Mouse (Mus musculus) c-Kit-negative CD71-positive TER-119-positive erythroid progenitor cells, embryonic 14.5 days (primary cell): ENCODE measurements at regions not wholly inside any gene's neighbourhood (a gene's known extent, or its start where the extent isn't known, plus 50 kb on each side); places are given as distances from the start of the nearest gene placed in this dataset.

ENCODE experiments used
- DNase-seq: peaks from one replicate; pipeline ENCODE4 v3.0.0-alpha.2; 2013; ENCODE audit warnings: low read depth, low spot score

DNA sequence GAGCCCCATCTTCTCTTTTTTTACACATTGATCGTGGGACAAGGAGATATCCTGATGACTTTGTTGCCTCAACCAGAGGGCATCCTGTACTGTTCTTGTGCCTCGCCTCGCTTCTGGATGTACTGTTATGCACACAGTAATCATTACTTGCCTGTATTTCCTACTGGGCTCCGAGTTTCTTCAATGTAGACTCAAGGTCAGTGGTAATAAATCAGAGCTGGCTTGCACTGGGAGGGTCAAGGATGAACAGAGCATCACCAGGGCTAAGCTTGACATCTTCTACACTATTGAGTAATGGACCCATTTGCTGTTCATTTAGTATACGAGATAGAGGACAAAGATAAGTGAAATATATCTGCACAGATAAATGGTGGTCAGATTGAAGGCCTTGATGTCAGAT is 295.1 kb upstream of the Igfbp3 start:
- no peak for DNase-seq

DNA sequence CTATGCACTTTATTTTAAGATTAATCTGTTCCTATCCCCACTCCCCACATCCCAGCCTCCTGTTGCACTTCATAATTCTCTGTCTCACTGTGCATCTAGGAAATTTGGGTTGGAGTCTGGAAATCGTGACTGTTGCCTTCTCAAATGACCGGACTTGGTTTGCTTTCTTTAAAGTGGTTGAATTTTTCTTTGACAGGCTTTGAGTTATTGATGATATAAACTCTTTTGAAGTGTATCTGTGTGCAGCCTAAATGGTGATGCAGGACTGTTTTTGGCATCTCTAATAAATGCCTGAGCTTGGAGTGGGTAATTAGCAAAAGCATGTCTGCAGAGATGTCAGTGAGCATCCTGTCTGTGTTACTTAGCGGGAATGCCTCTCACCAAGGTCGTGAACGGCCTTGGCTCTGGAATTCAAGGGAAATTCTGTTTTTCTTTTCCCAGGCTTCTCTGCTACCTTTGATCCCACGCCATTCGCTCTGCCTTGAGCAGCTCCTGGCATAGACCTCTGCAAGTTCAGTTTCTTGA is 292.8 kb upstream of the Igfbp3 start:
- DNase-seq = no peak

- DNase-seq = no peak
Measured at GRCm38 (mm10) chr11:7504651-7505321, 291.1 kb upstream of the Igfbp3 start.

- DNase-seq = no peak
Measured at GRCm38 (mm10) chr11:7502679-7503078, 289.0 kb upstream of the Igfbp3 start.

DNA sequence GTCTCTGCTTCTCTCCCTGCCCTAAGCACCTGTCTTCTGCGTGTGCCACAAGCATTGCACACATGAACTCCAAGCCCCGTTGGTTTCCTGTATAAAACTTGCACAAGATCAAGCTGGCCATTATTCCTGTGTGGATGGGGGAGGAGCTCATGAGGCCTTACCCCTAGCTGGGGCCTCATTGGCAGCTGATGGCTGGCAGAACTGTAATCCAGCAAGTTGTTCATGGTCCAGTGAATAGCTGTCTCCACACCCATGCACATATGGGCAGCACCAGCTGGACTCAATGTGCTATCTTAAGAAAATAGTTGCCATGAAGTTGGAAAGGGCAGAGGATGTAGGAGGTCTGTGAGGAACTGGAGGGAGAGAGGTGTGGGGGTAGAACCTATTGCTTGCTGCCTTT is 288.3 kb upstream of the Igfbp3 start:
- no peak for DNase-seq

GRCm38 (mm10) chr11:7497803-7498202 is 284.1 kb upstream of the Igfbp3 start:
- no peak for DNase-seq

- no peak for DNase-seq
Measured at GRCm38 (mm10) chr11:7473832-7474545, 260.3 kb upstream of the Igfbp3 start.

DNA sequence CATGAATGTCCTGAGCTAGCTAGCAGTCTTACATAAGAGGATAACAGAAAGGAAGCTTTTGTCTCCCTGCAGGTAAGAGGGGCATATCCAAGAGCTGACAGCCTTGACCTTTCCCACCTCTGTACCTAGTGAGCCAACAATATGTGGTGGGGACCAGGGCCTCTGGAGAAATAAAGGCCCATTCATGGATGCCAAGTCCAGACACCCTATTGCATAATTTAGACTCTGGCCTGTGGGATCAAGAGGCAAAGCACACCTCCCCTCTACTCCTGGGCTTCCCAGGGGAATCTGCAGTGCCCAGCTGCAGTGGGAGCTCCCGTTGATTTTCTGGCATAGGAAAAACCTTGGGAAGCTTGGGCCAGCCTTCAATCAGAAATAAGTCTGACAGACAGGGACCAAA is 251.8 kb upstream of the Igfbp3 start:
- DNase-seq = no peak

DNA sequence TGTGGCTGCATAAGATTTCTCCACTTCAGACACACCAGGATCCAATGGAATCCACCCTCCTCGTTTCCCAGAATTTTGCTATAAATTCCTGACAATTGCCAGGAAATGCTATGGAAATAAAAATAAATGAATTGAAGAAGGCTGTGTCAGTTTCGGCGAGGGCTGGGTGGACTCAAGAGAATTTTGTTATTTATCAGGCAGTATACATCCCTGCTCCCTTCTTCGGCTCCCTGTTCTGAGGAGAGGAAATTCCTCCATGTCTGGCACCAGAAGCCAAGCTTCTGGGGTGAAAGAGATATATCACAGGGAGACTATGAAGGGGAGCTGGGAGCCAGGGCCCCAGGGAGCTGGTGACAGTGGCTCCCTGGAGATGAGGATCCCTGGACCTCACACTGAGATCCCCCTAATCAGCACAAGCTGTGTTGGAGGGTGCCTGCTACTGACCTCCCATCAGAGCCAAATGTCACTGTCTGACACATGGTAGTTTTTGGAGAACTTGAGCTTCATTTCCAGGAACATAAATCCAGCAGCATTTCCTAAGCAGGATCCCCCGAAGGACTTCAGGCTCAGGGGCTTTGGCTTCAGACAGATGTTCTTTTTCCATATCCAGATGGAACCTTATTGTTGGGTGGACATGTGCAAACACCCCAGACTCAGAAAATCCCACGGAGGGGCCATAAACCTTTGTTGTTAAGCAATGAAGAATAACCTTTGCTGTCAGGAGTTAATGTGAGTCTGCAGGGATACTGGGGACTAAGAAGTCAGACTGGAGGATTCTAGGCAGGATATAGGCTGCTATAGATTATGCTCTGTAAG is 248.4 kb upstream of the Igfbp3 start:
- DNase-seq = no peak

GRCm38 (mm10) chr11:7451756-7452155 is 238.0 kb upstream of the Igfbp3 start:
- no peak for DNase-seq

DNA sequence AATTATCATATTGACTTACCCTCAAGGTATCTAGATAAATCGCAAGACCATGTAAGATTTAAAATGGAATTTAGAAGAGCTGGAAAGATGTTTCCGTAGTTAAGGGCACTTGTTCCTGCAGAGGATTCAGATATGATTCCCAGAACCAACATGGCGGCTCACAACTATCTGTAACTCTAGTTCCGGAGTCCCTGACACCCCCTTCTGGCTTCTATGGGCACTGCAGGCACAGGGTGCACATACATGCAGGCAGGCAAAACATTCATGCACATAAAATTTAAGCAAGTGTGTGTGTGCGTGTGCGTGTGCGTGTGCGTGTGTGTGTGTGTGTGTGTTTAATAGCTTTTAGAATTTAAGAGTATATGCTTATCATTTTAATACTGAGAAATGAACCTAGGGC is 230.8 kb upstream of the Igfbp3 start:
- DNase-seq = no peak

DNA sequence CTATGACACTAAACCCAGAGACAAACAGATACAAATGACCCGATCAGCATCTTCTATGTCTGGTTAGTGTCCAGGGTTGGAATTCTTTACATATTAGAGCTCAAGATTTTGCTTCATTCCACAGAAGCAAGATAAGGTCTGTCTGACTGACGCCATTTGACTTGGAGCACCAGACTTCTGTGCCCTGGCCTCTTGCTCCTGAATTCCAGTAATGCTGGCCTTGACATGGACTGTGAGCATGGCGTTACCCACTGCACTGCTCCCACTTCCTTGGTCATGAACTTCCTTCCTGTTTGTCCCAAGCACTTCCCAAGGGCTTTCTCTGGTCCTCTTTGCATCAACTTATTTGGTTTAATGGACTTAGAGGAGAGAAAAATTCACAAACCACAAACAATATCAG is 225.6 kb upstream of the Igfbp3 start:
- DNase-seq = no peak

DNA sequence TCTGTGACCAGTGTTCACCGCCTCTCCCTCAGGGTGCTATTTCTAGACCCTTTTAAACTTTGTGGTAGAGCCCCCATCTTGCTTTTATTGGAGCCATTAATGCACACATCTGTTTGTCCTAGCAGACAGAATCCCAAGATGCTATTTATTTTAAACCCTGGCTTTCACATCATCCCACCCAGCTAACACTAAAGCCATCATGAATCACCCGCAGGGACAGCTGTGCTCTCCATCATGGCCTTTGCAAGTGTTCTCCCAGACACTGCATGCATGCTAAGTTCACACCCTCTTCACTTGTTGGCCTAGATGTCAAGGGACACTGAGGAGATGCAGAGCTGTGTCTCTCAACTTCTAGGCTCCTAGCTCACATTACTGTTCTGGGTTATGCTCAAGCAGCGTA is 220.9 kb upstream of the Igfbp3 start:
- no peak for DNase-seq

GRCm38 (mm10) chr11:7427771-7428170 is 214.0 kb upstream of the Igfbp3 start:
- no peak for DNase-seq

- DNase-seq = no peak
Measured at GRCm38 (mm10) chr11:7425233-7425632, 211.5 kb upstream of the Igfbp3 start.

DNA sequence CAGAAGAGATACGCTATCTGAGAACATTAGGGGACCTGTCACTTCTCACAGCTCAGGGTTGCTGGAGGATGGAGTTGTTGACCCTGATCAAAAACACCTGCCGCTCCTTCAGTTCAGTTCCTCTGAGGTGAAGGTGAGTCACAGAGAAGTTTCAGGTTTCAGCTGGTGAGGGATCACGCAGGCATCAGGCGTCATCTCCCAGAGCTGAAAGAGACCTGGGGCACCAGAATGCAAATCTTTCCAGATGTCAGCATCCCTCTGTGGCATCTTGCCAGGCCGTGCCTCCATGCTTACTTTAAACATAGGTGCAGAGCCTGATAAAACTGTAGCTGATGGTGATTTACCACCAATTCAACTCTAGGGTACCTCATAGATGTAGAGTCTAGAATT is 210.4 kb upstream of the Igfbp3 start:
- no peak for DNase-seq

DNA sequence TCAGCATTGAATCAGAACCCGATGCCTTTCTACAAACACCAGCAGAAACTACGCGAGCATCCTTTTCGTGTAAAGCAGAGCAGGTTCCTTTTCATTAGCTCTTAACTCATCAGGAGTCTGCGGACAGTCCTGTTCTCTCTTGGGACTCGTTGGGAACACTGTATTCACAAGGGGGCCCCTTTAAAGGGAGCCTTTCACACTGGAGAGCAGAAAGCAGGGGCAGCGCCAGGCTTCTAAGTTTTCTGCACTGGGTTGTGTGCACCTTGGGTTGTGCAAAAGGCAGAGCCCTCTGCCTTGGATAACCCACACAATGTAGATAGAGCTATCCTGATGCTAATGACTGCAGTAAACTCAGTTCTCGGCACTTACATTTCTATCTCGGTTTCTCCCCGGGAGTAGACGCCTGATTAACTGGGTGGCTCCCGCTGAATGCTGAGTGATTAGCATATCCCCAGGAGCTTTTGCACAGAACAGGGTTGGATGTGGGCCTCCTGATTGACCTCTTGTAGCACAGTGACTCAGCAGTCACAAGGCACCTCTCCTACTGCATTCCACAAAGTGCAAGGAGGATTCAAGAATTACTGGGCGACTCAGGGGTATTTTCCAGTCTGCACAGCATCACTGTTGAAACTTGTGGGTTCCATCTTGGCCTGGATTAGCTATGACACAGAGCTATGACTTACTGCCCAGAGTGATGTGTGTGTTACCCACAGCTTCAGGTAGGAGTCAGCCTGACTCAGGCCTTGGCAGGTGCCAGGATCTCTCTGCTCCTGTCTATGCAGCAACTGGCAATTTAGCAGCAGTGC is 209.8 kb upstream of the Igfbp3 start:
- peak; percentile 8 for DNase-seq

- DNase-seq = no peak
Measured at GRCm38 (mm10) chr11:7412631-7413030, 198.9 kb upstream of the Igfbp3 start.

- DNase-seq = no peak
Measured at GRCm38 (mm10) chr11:7408992-7409391, 195.3 kb upstream of the Igfbp3 start.

DNA sequence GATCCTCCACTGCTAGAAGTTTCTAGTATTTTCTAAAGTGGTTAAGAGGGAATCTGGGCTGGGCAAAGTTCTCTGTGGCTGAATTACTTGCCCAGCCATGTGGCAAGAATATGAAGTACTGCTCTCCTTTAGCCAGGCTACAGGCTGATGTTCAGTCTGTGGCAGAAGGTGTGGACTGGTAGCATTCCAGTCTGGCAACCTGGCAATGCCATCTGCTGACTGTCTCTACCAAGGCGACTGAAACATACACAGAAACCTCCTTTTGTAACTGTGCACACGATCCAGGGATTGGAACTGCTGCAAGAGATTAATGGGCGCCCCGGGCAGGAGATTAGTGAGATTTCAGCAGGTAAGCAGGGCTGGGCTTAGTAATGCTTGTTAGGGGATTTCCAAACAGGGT is 190.9 kb upstream of the Igfbp3 start:
- no peak for DNase-seq

DNA sequence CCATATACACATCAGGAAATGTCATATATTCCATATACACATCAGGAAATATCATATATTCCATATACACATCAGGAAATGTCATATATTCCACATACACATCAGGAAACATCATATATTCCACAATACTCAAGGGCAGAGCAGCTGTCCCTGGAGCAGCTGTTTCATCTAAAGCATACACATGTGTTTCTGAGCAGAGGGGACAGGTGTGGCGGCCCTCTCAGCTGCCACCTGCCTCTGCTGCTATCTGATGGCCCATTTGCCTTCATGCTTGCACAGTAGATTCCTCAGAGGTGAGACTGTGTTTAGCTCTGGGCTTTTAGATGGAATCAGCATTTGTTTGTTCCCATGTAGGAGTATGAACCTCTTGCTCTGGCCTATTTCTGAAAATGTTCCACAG is 158.1 kb upstream of the Igfbp3 start:
- no peak for DNase-seq

DNA sequence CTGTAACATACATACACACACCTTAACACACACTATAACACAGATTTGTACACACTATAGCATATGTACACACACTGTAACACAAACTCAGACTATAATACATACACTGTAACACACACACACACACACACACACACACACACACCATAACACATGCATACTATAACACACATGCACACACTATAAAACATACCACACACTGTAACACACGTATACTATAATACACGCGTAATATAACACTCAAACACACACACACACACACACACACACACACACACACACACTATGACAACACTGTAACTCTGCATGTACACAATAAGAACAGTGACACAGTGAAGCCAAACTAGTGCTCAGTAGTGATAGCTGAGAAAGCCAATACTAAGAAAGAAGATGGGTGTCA is 147.7 kb upstream of the Igfbp3 start:
- no peak for DNase-seq
